Mouse (Mus musculus): ENCODE measurements around the gene Pid1. TPM values are rescaled to one million over a fixed set of nuclear protein-coding genes. Genes with fewer than 3 reads are reported as not detected.

The Pid1 gene
- 10 to 100 TPM; 20.3 to 41.2 (median 29.3) TPM for total RNA-seq (2022)

GRCm38 (mm10) chr1:84363967-84364366, at the start of gene Pid1:
Gene Pid1, minus strand, starts transcription at chr1:84364180.
- DNase-seq, result no peak

- no peak for DNase-seq
Observed at GRCm38 (mm10) chr1:84409514-84409913, 45.5 kb upstream of the Pid1 start.

- DNase-seq, result no peak
Observed at GRCm38 (mm10) chr1:84408873-84409272, 44.9 kb upstream of the Pid1 start.

GRCm38 (mm10) chr1:84406891-84407290, 42.9 kb upstream of the Pid1 start:
- DNase-seq, result peak; percentile 33

GRCm38 (mm10) chr1:84405551-84406290, 41.7 kb upstream of the Pid1 start:
- no peak for DNase-seq

GRCm38 (mm10) chr1:84404880-84405279, 40.9 kb upstream of the Pid1 start:
- DNase-seq, result no peak

- DNase-seq, result no peak
Observed at GRCm38 (mm10) chr1:84402154-84402553, 38.2 kb upstream of the Pid1 start.

- no peak for DNase-seq
Observed at GRCm38 (mm10) chr1:84399671-84400070, 35.7 kb upstream of the Pid1 start.

GRCm38 (mm10) chr1:84399118-84399517, 35.1 kb upstream of the Pid1 start:
- DNase-seq, result no peak

GRCm38 (mm10) chr1:84396787-84397186, 32.8 kb upstream of the Pid1 start:
- DNase-seq, result no peak

- DNase-seq, result no peak
Observed at GRCm38 (mm10) chr1:84395928-84396327, 31.9 kb upstream of the Pid1 start.

GRCm38 (mm10) chr1:84390961-84391360, 27.0 kb upstream of the Pid1 start:
- DNase-seq, result no peak

- DNase-seq, result no peak
Observed at GRCm38 (mm10) chr1:84387616-84388015, 23.6 kb upstream of the Pid1 start.

GRCm38 (mm10) chr1:84386481-84387146, 22.6 kb upstream of the Pid1 start:
- no peak for DNase-seq

GRCm38 (mm10) chr1:84382709-84383108, 18.7 kb upstream of the Pid1 start:
- DNase-seq, result no peak

- no peak for DNase-seq
Observed at GRCm38 (mm10) chr1:84382064-84382463, 18.1 kb upstream of the Pid1 start.

- DNase-seq, result no peak
Observed at GRCm38 (mm10) chr1:84380895-84381294, 16.9 kb upstream of the Pid1 start.

- no peak for DNase-seq
Observed at GRCm38 (mm10) chr1:84367733-84368132, 3.8 kb upstream of the Pid1 start.

GRCm38 (mm10) chr1:84366553-84366952, 2.6 kb upstream of the Pid1 start:
- no peak for DNase-seq

- no peak for DNase-seq
Observed at GRCm38 (mm10) chr1:84362709-84363617, 1.0 kb downstream of the Pid1 start.

GRCm38 (mm10) chr1:84362209-84362608, 1.8 kb downstream of the Pid1 start:
- DNase-seq, result no peak

GRCm38 (mm10) chr1:84361389-84361788, 2.6 kb downstream of the Pid1 start:
- DNase-seq, result no peak

All from adrenal gland, adult 8-10 months (tissue).